Mouse (Mus musculus) left cerebral cortex, postnatal 14 days (tissue): ENCODE results near the gene Gm38119. TPM values are rescaled to one million over a fixed set of nuclear protein-coding genes. Genes with fewer than 3 reads are reported as not detected.
"Not testable (repeated sequence)": the region's sequence is repeated elsewhere in the genome, so short reads cannot be mapped to it uniquely, and the experiment has no call there.

Experiments
- DNase-seq, 2 experiments: peaks; one replicate each; pipeline ENCODE4 v3.0.0; 2021 to 2022; ENCODE audit warnings: low spot score in 2 of 2, mixed read lengths in 1 of 2
- intact Hi-C: fragments of 180-260 bp; cut with DNase I; formaldehyde crosslinking; loops from one replicate; pipeline ENCODE4 v1.15.1; 2025
- long read RNA-seq, 2 experiments: library from polyadenylated mRNA; stranded (forward); transcript quantifications; one replicate each; pipeline ENCODE4 v2.0.0; 2021
- total RNA-seq, 2 experiments: library from RNA; stranded (reverse); gene quantifications; 2 replicates each; pipeline ENCODE4 v1.2.3; 2021

Gene Gm38119
- total RNA-seq = not detected
- long read RNA-seq, experiment 1 = 0 reads
- long read RNA-seq, experiment 2 = 0 reads

DNA sequence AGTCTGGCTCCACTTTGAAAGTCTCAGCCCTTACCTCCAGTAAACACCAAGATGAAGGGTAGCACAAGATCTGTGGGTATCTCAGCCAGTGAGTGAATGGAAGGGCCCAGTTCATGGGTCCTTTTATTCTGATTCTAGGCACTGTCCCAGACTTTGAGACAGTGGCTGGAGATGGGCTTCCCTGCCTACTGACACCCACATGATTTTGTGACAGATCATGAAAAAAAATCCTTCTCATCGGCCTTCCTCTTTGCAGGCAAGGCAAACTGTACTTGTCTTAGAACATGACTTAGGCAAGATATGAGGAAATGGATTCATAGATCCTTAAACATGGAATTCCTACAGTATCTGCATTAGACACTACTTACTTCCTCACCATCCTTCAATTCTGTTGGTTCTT, at the start of gene Gm38119:
TSS of gene Gm38119 (minus strand) at position 101 of the 400 bp plus-strand sequence.
- no peak for DNase-seq
- intact Hi-C loops = no loop called here

- intact Hi-C loops = no loop called here
Observed at GRCm38 (mm10) chr3:92778799-92779198, 39.9 kb upstream of the Gm38119 start, which contains the start of gene Lce1i. TSS of gene Lce1i (minus strand) at chr3:92778899.

DNA sequence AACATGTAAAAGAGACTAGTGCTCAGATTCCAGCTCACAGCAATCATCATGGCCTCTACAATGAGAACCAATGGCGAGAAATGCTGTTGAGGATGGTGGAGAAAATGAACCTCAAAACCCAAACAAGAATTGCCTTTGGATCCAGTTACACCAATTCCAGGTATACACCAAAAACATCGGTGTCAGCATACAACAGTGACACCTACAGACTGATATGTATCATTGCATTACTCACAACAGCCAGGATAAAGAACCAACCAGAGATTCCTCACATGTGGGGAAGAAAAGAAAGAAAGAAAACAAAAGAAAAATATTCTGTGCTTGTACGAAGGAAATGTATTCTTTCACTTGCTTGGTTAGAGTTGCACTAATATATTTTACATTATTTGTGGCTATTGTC, 32.7 kb upstream of the Gm38119 start:
- intact Hi-C loops = no loop called here
- no peak for DNase-seq

More at GRCm38 (mm10) chr3:92778799-92779198, 39.9 kb upstream of the Gm38119 start, which contains the start of gene Lce1i:
- no peak for DNase-seq

DNA sequence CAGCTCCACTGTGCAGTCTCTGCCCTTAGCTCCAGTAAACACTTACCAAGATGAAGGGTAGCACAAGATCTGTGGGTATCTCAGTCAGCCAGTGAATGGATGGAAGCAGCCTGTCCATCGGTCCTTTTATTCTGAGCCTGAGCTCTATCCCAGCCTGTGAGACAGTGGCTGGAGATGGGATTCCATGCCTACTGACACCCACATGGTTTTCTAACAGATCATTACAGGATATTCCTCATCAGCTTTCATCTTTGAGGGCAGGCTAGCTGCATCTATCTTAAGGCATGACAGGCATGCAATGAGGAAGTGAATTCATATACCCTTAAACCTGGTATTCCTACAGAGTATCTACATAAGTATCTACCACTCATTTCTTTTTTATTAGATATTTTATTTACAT, 26.1 kb upstream of the Gm38119 start, which contains the start of gene Lce1h:
TSS of gene Lce1h (minus strand) at position 101 of the 400 bp plus-strand sequence.
- no peak for DNase-seq
- intact Hi-C loops = no loop called here

GRCm38 (mm10) chr3:92753197-92753596, 14.3 kb upstream of the Gm38119 start:
- intact Hi-C loops = no loop called here
- no peak for DNase-seq

DNA sequence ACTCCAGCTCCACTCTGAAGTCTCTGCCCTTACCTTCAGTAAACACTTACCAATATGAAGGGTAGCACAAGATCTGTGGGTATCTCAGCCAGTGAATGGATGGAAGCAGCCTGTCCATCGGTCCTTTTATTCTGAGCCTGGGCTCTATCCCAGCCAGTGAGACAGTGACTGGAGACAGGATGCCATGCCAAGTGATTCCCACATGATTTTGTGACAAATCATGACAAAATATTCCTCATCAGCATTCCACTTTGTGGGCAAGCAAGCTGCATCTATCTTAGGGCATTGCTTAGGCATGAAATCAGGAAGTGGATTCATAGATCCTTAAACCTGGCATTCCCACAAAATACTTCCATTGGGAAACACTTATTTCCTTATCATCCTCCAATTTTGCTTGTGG, 13.3 kb upstream of the Gm38119 start, which contains the start of gene Lce1g:
TSS of gene Lce1g (minus strand) at position 101 of the 400 bp plus-strand sequence.
- DNase-seq = no peak
- intact Hi-C loops = no loop called here

GRCm38 (mm10) chr3:92722631-92723030, 16.3 kb downstream of the Gm38119 start:
- intact Hi-C loops = no loop called here
- DNase-seq = no peak

GRCm38 (mm10) chr3:92720250-92720649, 18.6 kb downstream of the Gm38119 start, which contains the start of gene Lce1f:
TSS of gene Lce1f (minus strand) at chr3:92720350.
- intact Hi-C loops = no loop called here
- no peak for DNase-seq

DNA sequence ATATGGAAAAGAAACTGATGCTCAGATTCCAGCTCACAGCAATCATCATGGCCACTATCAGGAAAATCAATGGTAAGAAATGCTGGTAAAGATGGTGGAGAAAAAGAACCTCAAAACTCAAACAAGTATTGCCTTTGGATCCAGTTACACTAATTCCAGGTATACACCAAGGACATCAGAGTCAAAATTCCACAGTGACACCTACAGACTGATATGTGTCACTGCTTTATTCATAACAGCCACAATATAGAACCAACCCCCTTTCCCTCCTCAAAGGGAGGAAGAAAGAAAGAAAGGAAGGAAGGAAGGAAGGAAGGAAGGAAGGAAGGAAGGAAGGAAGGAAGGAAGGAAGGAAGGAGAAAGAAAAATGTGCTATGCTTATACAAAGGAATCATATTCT, 23.8 kb downstream of the Gm38119 start:
- no peak for DNase-seq
- intact Hi-C loops = no loop called here

DNA sequence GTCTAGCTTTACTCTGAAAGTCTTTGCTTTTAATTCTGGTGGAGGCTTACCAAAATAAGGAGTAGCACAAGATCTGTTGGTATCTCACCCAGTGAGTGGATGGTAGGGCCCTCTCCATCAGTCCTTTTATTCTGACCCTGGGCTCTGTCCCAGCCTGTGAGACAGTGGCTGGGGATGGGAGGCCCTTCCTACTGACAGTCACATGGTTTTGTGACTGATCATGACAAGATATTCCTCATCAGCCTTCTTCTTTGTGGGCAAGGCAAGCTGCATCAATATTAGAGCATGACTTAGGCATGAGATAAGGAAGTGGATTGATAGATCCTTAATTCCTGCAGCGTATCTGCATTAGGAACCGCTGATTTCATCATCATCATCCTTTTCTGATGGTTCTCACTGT, 29.9 kb downstream of the Gm38119 start, which contains the start of gene Lce1e:
TSS of gene Lce1e (minus strand) at position 101 of the 400 bp plus-strand sequence.
- intact Hi-C loops = no loop called here
- no peak for DNase-seq

- DNase-seq = no peak
- intact Hi-C loops = no loop called here
Observed at GRCm38 (mm10) chr3:92694613-92695012, 44.3 kb downstream of the Gm38119 start.

GRCm38 (mm10) chr3:92691688-92692087, 47.2 kb downstream of the Gm38119 start:
- intact Hi-C loops = no loop called here
- DNase-seq = no peak

- DNase-seq = peak in 1 of 2 experiments; percentile 12
- intact Hi-C loops = not testable (repeated sequence)
Observed at GRCm38 (mm10) chr3:92689154-92689553, 49.7 kb downstream of the Gm38119 start.

Other genes starting within 250 kb of the Gm38119 start
- not detected for gene Sprr4, start 238.6 kb downstream of the Gm38119 start, total RNA-seq
- not detected for gene 2310046K23Rik, start 204.6 kb downstream of the Gm38119 start, total RNA-seq
- gene Ivl, start 165.4 kb downstream of the Gm38119 start, total RNA-seq = not detected
- gene Smcp, start 150.1 kb downstream of the Gm38119 start, total RNA-seq = not detected
- gene 2210017I01Rik, start 131.6 kb downstream of the Gm38119 start, total RNA-seq = not detected
- gene Lce6a, start 117.4 kb downstream of the Gm38119 start, total RNA-seq = not detected
- not detected for gene Lce1a1, start 90.8 kb downstream of the Gm38119 start, total RNA-seq
- not detected for gene Lce1b, start 82.2 kb downstream of the Gm38119 start, total RNA-seq
- not detected for gene Lce1a2, start 68.8 kb downstream of the Gm38119 start, total RNA-seq
- gene Lce1c, start 59.8 kb downstream of the Gm38119 start, total RNA-seq = not detected
- gene Lce1d, start 51.9 kb downstream of the Gm38119 start, total RNA-seq = not detected
- gene Lce1e, start 30.0 kb downstream of the Gm38119 start, total RNA-seq = not detected
- not detected for gene Lce1f, start 18.7 kb downstream of the Gm38119 start, total RNA-seq
- gene Lce1g, start 13.2 kb upstream of the Gm38119 start, total RNA-seq = not detected
- gene Lce1h, start 26.0 kb upstream of the Gm38119 start, total RNA-seq = not detected
- gene Lce1i, start 39.8 kb upstream of the Gm38119 start, total RNA-seq = not detected
- gene Lce1j, start 51.4 kb upstream of the Gm38119 start, total RNA-seq = not detected
- gene Lce1k, start 68.8 kb upstream of the Gm38119 start, total RNA-seq = not detected
- gene Kprp, start 88.2 kb upstream of the Gm38119 start, total RNA-seq = not detected
- not detected for gene Lce1l, start 112.2 kb upstream of the Gm38119 start, total RNA-seq
- gene 2310050C09Rik, start 131.1 kb upstream of the Gm38119 start, total RNA-seq = not detected
- not detected for gene Lce3a, start 187.1 kb upstream of the Gm38119 start, total RNA-seq
- gene Lce3b, start 193.9 kb upstream of the Gm38119 start, total RNA-seq = not detected
- not detected for gene Lce3c, start 205.4 kb upstream of the Gm38119 start, total RNA-seq
- gene Lce3d, start 218.3 kb upstream of the Gm38119 start, total RNA-seq = not detected
- gene Lce3e, start 228.0 kb upstream of the Gm38119 start, total RNA-seq = not detected